Mouse (Mus musculus) megakaryocyte, adult 5-6 weeks (primary cell): Measurements from ENCODE around the gene Oas1e. TPM values are rescaled to one million over a fixed set of nuclear protein-coding genes. Genes with fewer than 3 reads are reported as not detected.

ENCODE experiments used
- ATAC-seq: 2 replicates; pipeline ENCODE4 v1.8.0; 2016; ENCODE audit warnings: mild to moderate bottlenecking, inconsistent platforms; ENCODE audit not compliant: poor library complexity, severe bottlenecking
- total RNA-seq, 2 experiments: library from RNA; stranded (forward) in 1 of 2; stranded (reverse) in 1 of 2; fragments of 153-499, 151-499 nt in 1 of 2; fragments of 221-1000, 200-1000 nt in 1 of 2; gene quantifications; 2 replicates each; pipeline versions ENCODE4 v1.2.3 to v1.2.4; 2015 to 2017

Oas1e gene
- total RNA-seq, 2 experiments from 2014 or later = not detected

- ATAC-seq = peak; percentile 74
Measured at GRCm38 (mm10) chr5:120777478-120777877, 17.9 kb downstream of the Oas1e start, which contains the start of gene Oas3. Gene Oas3, minus strand, starts transcription at chr5:120777661.

- no peak for ATAC-seq
Measured at GRCm38 (mm10) chr5:120776801-120777200, 18.5 kb downstream of the Oas1e start.

GRCm38 (mm10) chr5:120775287-120775985 is 19.9 kb downstream of the Oas1e start:
- ATAC-seq = peak; percentile 67

GRCm38 (mm10) chr5:120769396-120769795 is 25.9 kb downstream of the Oas1e start:
- ATAC-seq = peak; percentile 40

GRCm38 (mm10) chr5:120765010-120765409 is 30.3 kb downstream of the Oas1e start:
- no peak for ATAC-seq

- ATAC-seq = no peak
Measured at GRCm38 (mm10) chr5:120761901-120762300, 33.4 kb downstream of the Oas1e start.

GRCm38 (mm10) chr5:120754215-120754614 is 41.1 kb downstream of the Oas1e start:
- peak; percentile 66 for ATAC-seq

- ATAC-seq = no peak
Measured at GRCm38 (mm10) chr5:120752786-120753185, 42.5 kb downstream of the Oas1e start.

- no peak for ATAC-seq
Measured at GRCm38 (mm10) chr5:120751206-120751605, 44.1 kb downstream of the Oas1e start.

- peak; percentile 89 for ATAC-seq
Measured at GRCm38 (mm10) chr5:120749688-120750087, 45.6 kb downstream of the Oas1e start, which contains the start of gene Oas2. Gene Oas2, minus strand, starts transcription at chr5:120749853.

- no peak for ATAC-seq
Measured at GRCm38 (mm10) chr5:120746451-120746850, 48.9 kb downstream of the Oas1e start.

GRCm38 (mm10) chr5:120742125-120742524 is 53.2 kb downstream of the Oas1e start:
- ATAC-seq = 0 out of 2 replicates have a peak, but pooled peaks have one; percentile 33

Other genes with a start within 250 kb of the Oas1e start
- 37.6 and 38.3 TPM in 2 replicates for gene Tpcn1, start 206.9 kb downstream of the Oas1e start, total RNA-seq (2015)
- gene Tpcn1, start 206.9 kb downstream of the Oas1e start, total RNA-seq (2017) = 15.8 and 18.2 TPM in 2 replicates
- 0.18 and 0.98 TPM in 2 replicates for gene Iqcd, start 206.5 kb downstream of the Oas1e start, total RNA-seq (2015)
- 0.11 and 0.45 TPM in 2 replicates for gene Iqcd, start 206.5 kb downstream of the Oas1e start, total RNA-seq (2017)
- 1.5 and 3.0 TPM in 2 replicates for gene Rita1, start 182.9 kb downstream of the Oas1e start, total RNA-seq (2015)
- gene Rita1, start 182.9 kb downstream of the Oas1e start, total RNA-seq (2017) = 2.2 and 3.2 TPM in 2 replicates
- gene Ddx54, start 182.8 kb downstream of the Oas1e start, total RNA-seq (2015) = 7.7 and 7.9 TPM in 2 replicates
- gene Ddx54, start 182.8 kb downstream of the Oas1e start, total RNA-seq (2017) = 21.3 and 22.6 TPM in 2 replicates
- gene Cfap73, start 161.3 kb downstream of the Oas1e start, total RNA-seq (2015) = not detected in 2 replicates
- not detected in 2 replicates for gene Cfap73, start 161.3 kb downstream of the Oas1e start, total RNA-seq (2017)
- gene Rasal1, start 146.7 kb downstream of the Oas1e start, total RNA-seq (2015) = 0.05 TPM in 1 of 2 replicates, not detected in the other
- gene Rasal1, start 146.7 kb downstream of the Oas1e start, total RNA-seq (2017) = not detected in 2 replicates
- 0.30 and 0.40 TPM in 2 replicates for gene Dtx1, start 83.6 kb downstream of the Oas1e start, total RNA-seq (2015)
- not detected in 2 replicates for gene Dtx1, start 83.6 kb downstream of the Oas1e start, total RNA-seq (2017)
- 13.0 and 13.2 TPM in 2 replicates for gene Oas2, start 45.7 kb downstream of the Oas1e start, total RNA-seq (2015)
- gene Oas2, start 45.7 kb downstream of the Oas1e start, total RNA-seq (2017) = 3.9 and 7.5 TPM in 2 replicates
- 20.8 and 22.8 TPM in 2 replicates for gene Oas3, start 17.9 kb downstream of the Oas1e start, total RNA-seq (2015)
- gene Oas3, start 17.9 kb downstream of the Oas1e start, total RNA-seq (2017) = 11.1 and 11.7 TPM in 2 replicates
- gene Oas1c, start 17.0 kb upstream of the Oas1e start, total RNA-seq (2015) = 2.2 and 2.8 TPM in 2 replicates
- gene Oas1c, start 17.0 kb upstream of the Oas1e start, total RNA-seq (2017) = 0.44 and 1.1 TPM in 2 replicates
- gene Oas1f, start 51.8 kb upstream of the Oas1e start, total RNA-seq (2015) = not detected in 2 replicates
- not detected in 2 replicates for gene Oas1f, start 51.8 kb upstream of the Oas1e start, total RNA-seq (2017)
- gene Oas1h, start 65.9 kb upstream of the Oas1e start, total RNA-seq (2015) = not detected in 2 replicates
- not detected in 2 replicates for gene Oas1h, start 65.9 kb upstream of the Oas1e start, total RNA-seq (2017)
- 1.9 and 3.1 TPM in 2 replicates for gene Oas1g, start 92.1 kb upstream of the Oas1e start, total RNA-seq (2015)
- 1.9 and 2.8 TPM in 2 replicates for gene Oas1g, start 92.1 kb upstream of the Oas1e start, total RNA-seq (2017)
- 24.4 and 25.5 TPM in 2 replicates for gene Oas1a, start 112.0 kb upstream of the Oas1e start, total RNA-seq (2015)
- 24.2 and 29.8 TPM in 2 replicates for gene Oas1a, start 112.0 kb upstream of the Oas1e start, total RNA-seq (2017)
- gene Oas1d, start 119.0 kb upstream of the Oas1e start, total RNA-seq (2015) = not detected in 2 replicates
- not detected in 2 replicates for gene Oas1d, start 119.0 kb upstream of the Oas1e start, total RNA-seq (2017)
- gene Rph3a, start 214.6 kb upstream of the Oas1e start, total RNA-seq (2015) = 0.18 TPM in 1 of 2 replicates, not detected in the other
- gene Rph3a, start 214.6 kb upstream of the Oas1e start, total RNA-seq (2017) = not detected in 2 replicates